Mouse (Mus musculus): ENCODE measurements at regions not wholly inside any gene's neighbourhood (a gene's known extent, or its start where the extent isn't known, plus 50 kb on each side); places are given as distances from the start of the nearest gene placed in this dataset.

DNA sequence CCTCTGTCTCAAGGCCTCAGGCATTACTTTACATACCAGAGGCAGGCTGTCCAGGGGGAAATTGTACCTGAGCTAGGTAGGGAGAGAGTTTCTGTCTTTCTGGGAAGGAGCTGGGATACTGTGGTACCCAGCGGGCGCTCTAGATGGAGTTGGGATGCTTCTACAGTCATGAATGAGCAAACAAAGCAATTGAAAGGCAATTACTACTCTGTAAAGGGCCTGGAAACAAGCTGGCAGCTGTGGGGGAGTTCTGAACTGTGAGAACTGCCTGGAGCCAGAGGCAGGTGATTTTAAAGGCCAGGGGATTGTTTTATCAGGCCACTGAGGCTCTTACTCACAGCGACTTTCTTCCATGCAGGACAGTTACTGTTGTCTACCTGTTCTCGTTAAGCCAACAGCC is 313.3 kb upstream of the Gm12728 start:
- TF ChIP-seq POLR2A (IDR thresholded peaks at IDR 0.05; ENCODE audit: low read depth, low read length) (no peak), CTCF (conservative IDR thresholded peaks at IDR 0.05; ENCODE audit: insufficient read depth, insufficient read length, low read depth, low read length) (no peak)
